Mouse (Mus musculus): ENCODE measurements around the gene Cfap73. TPM values are rescaled to one million over a fixed set of nuclear protein-coding genes. Genes with fewer than 3 reads are reported as not detected.

Gene Cfap73
- total and polyA plus RNA-seq, 2 experiments from 2014 or later, result not detected

- Histone ChIP-seq H3K27me3 (ENCODE audit: control insufficient read depth, insufficient read depth, low read length) (peaks cover 19% of the 10 kb centered on the region; the same call in 1 of the 2 replicates), H3K4me2 (ENCODE audit: low read depth, low read length) (no peak overlapping the region), H3K9me3 (replicated peaks; ENCODE audit: control insufficient read depth, low read length) (no peaks in the 10 kb centered on the region), H3K9ac (replicated peaks; ENCODE audit: low read depth, low read length) (no peak overlapping the region), H3K27ac (ENCODE audit: low read depth) (no peak overlapping the region), H3K4me3 (ENCODE audit: low read depth, low read length) (no peak overlapping the region), H3K4me1 (ENCODE audit: control insufficient read depth, insufficient read depth) (0 out of 2 replicates have a peak, but pooled peaks cover 12% of the 10 kb centered on the region), H3K36me3 (replicated peaks; ENCODE audit: control insufficient read depth, insufficient read depth, low read length) (no peaks in the 10 kb centered on the region)
- no peak for ATAC-seq (ENCODE audit: insufficient read depth, low read depth)
- no peak for DNase-seq (ENCODE audit: low spot score)
- 93% methylated on average over 12 of the region's 12 CpGs for WGBS
- TF ChIP-seq EP300 (IDR thresholded peaks at IDR 0.05; ENCODE audit: low read depth) (no peak), CTCF (IDR thresholded peaks at IDR 0.05; ENCODE audit: low read depth) (no peak)
Measured at GRCm38 (mm10) chr5:120602210-120602609, 31.8 kb downstream of the Cfap73 start.

GRCm38 (mm10) chr5:120600946-120601668, 32.9 kb downstream of the Cfap73 start:
- DNase-seq (ENCODE audit: low spot score) (peak; percentile 37), ATAC-seq (ENCODE audit: insufficient read depth, low read depth) (peak; percentile 40)
- Histone ChIP-seq H3K4me2 (ENCODE audit: low read depth, low read length) (no peak overlapping the region), H3K36me3 (replicated peaks; ENCODE audit: control insufficient read depth, insufficient read depth, low read length) (no peaks in the 10 kb centered on the region), H3K27me3 (ENCODE audit: control insufficient read depth, insufficient read depth, low read length) (peaks cover 25% of the 10 kb centered on the region; the same call in 1 of the 2 replicates), H3K4me1 (ENCODE audit: control insufficient read depth, insufficient read depth) (0 out of 2 replicates have a peak, but pooled peaks cover 12% of the 10 kb centered on the region), H3K9ac (replicated peaks; ENCODE audit: low read depth, low read length) (no peak overlapping the region), H3K9me3 (replicated peaks; ENCODE audit: control insufficient read depth, low read length) (no peaks in the 10 kb centered on the region), H3K4me3 (ENCODE audit: low read depth, low read length) (no peak overlapping the region), H3K27ac (ENCODE audit: low read depth) (0 out of 2 replicates have a peak overlapping the region, but pooled peaks have one; percentile 18)
- WGBS, result 40% methylated on average over 11 of the region's 11 CpGs
- TF ChIP-seq EP300 (IDR thresholded peaks at IDR 0.05; ENCODE audit: low read depth), result no peak
- TF ChIP-seq CTCF (IDR thresholded peaks at IDR 0.05; ENCODE audit: low read depth), result peak; percentile 53

- no peak overlapping the region for H3K27ac ChIP-seq (ENCODE audit: low read depth)
- 0 out of 2 replicates have a peak, but pooled peaks cover 12% of the 10 kb centered on the region for H3K4me1 ChIP-seq (ENCODE audit: control insufficient read depth, insufficient read depth)
- H3K4me3 ChIP-seq (ENCODE audit: low read depth, low read length), result no peak overlapping the region
- DNase-seq (ENCODE audit: low spot score) (no peak), ATAC-seq (ENCODE audit: insufficient read depth, low read depth) (no peak)
- WGBS, result 69% methylated on average over 6 of the region's 6 CpGs
- peaks cover 25% of the 10 kb centered on the region; the same call in 1 of the 2 replicates for H3K27me3 ChIP-seq (ENCODE audit: control insufficient read depth, insufficient read depth, low read length)
- no peaks in the 10 kb centered on the region for H3K36me3 ChIP-seq (replicated peaks; ENCODE audit: control insufficient read depth, insufficient read depth, low read length)
- no peaks in the 10 kb centered on the region for H3K9me3 ChIP-seq (replicated peaks; ENCODE audit: control insufficient read depth, low read length)
- no peak overlapping the region for H3K9ac ChIP-seq (replicated peaks; ENCODE audit: low read depth, low read length)
- TF ChIP-seq CTCF (IDR thresholded peaks at IDR 0.05; ENCODE audit: low read depth), result no peak
- no peak for TF ChIP-seq EP300 (IDR thresholded peaks at IDR 0.05; ENCODE audit: low read depth)
- no peak overlapping the region for H3K4me2 ChIP-seq (ENCODE audit: low read depth, low read length)
Measured at GRCm38 (mm10) chr5:120599625-120600024, 34.4 kb downstream of the Cfap73 start.

GRCm38 (mm10) chr5:120594485-120594884, 39.5 kb downstream of the Cfap73 start:
- Histone ChIP-seq H3K27me3 (ENCODE audit: control insufficient read depth, insufficient read depth, low read length) (0 out of 2 replicates have a peak, but pooled peaks cover 15% of the 10 kb centered on the region), H3K27ac (ENCODE audit: low read depth) (no peak overlapping the region), H3K4me2 (ENCODE audit: low read depth, low read length) (no peak overlapping the region), H3K36me3 (replicated peaks; ENCODE audit: control insufficient read depth, insufficient read depth, low read length) (no peaks in the 10 kb centered on the region), H3K4me3 (ENCODE audit: low read depth, low read length) (no peak overlapping the region), H3K9me3 (replicated peaks; ENCODE audit: control insufficient read depth, low read length) (no peaks in the 10 kb centered on the region), H3K4me1 (ENCODE audit: control insufficient read depth, insufficient read depth) (no peaks in the 10 kb centered on the region), H3K9ac (replicated peaks; ENCODE audit: low read depth, low read length) (no peak overlapping the region)
- 80% methylated on average over 6 of the region's 6 CpGs for WGBS
- TF ChIP-seq CTCF (IDR thresholded peaks at IDR 0.05; ENCODE audit: low read depth) (no peak), EP300 (IDR thresholded peaks at IDR 0.05; ENCODE audit: low read depth) (no peak)
- no peak for DNase-seq (ENCODE audit: low spot score)
- no peak for ATAC-seq (ENCODE audit: insufficient read depth, low read depth)

- H3K4me3 ChIP-seq (ENCODE audit: low read depth, low read length), result no peak overlapping the region
- 67% methylated on average over 7 of the region's 7 CpGs for WGBS
- H3K36me3 ChIP-seq (replicated peaks; ENCODE audit: control insufficient read depth, insufficient read depth, low read length), result no peaks in the 10 kb centered on the region
- no peak for DNase-seq (ENCODE audit: low spot score)
- ATAC-seq (ENCODE audit: insufficient read depth, low read depth), result no peak
- no peaks in the 10 kb centered on the region for H3K9me3 ChIP-seq (replicated peaks; ENCODE audit: control insufficient read depth, low read length)
- H3K4me2 ChIP-seq (ENCODE audit: low read depth, low read length), result no peak overlapping the region
- no peak overlapping the region for H3K27ac ChIP-seq (ENCODE audit: low read depth)
- H3K27me3 ChIP-seq (ENCODE audit: control insufficient read depth, insufficient read depth, low read length), result 0 out of 2 replicates have a peak, but pooled peaks cover 6% of the 10 kb centered on the region
- no peak overlapping the region for H3K9ac ChIP-seq (replicated peaks; ENCODE audit: low read depth, low read length)
- TF ChIP-seq CTCF (IDR thresholded peaks at IDR 0.05; ENCODE audit: low read depth) (0 out of 2 replicates have a peak, but pooled peaks have one; percentile 17), EP300 (IDR thresholded peaks at IDR 0.05; ENCODE audit: low read depth) (no peak)
- 0 out of 2 replicates have a peak, but pooled peaks cover 9% of the 10 kb centered on the region for H3K4me1 ChIP-seq (ENCODE audit: control insufficient read depth, insufficient read depth)
Measured at GRCm38 (mm10) chr5:120592141-120592540, 41.9 kb downstream of the Cfap73 start.
